Mouse (Mus musculus) lung, adult 2 months (tissue): ENCODE measurements around the gene Rhbdl1.

Experiments
- CTCF ChIP-seq: fragments of 200-500 bp; IDR thresholded peaks from 2 replicates; pipeline ENCODE4 v1.5.1; 2011; ENCODE audit warnings: mild to moderate bottlenecking, low read length, control low read depth; ENCODE audit not compliant: insufficient read depth
- POLR2A ChIP-seq: fragments of 200-500 bp; IDR thresholded peaks from 2 replicates; pipeline ENCODE4 v1.6.1; 2011; ENCODE audit warnings: low read depth, mild to moderate bottlenecking, control low read depth, low read length, borderline replicate concordance; ENCODE audit errors: extremely low read depth

GRCm38 (mm10) chr17:25828712-25829557 is 8.2 kb downstream of the Rhbdl1 start, which contains the start of gene Jmjd8:
- TF ChIP-seq POLR2A (peak; percentile 56; the same call in 1 of the 2 replicates), CTCF (0 out of 2 replicates have a peak, but pooled peaks have one; percentile 14)
